Mouse (Mus musculus) heart, postnatal 0 days (tissue): ENCODE measurements around the gene Pard3. TPM values are rescaled to one million over a fixed set of nuclear protein-coding genes. Genes with fewer than 3 reads are reported as not detected.

Experiments used
- ATAC-seq: fragments of 200-750 bp; cut with Nextera tagmentation; 2 replicates; pipeline ENCODE4 v1.8.0; 2017; ENCODE audit warnings: low read depth, moderate number of reproducible peaks, moderate library complexity; ENCODE audit not compliant: insufficient read depth
- DNase-seq: peaks from one replicate; pipeline ENCODE4 v3.0.0-alpha.2; 2016; ENCODE audit warnings: low spot score
- H3K27ac ChIP-seq: fragments of 300-500 bp; sonication (generic); 2 replicates; pipeline ENCODE4 v1.5.1; 2014; ENCODE audit warnings: low read depth, mild to moderate bottlenecking
- H3K27me3 ChIP-seq: fragments of 300-500 bp; sonication (generic); 2 replicates; pipeline ENCODE4 v1.6.1; 2014; ENCODE audit warnings: low read length, mixed read lengths; ENCODE audit not compliant: control insufficient read depth, insufficient read depth
- H3K36me3 ChIP-seq: fragments of 300-500 bp; sonication (generic); replicated peaks from 2 replicates; pipeline ENCODE4 v1.6.1; 2014; ENCODE audit warnings: low read length, mixed read lengths; ENCODE audit not compliant: control insufficient read depth, insufficient read depth
- H3K4me1 ChIP-seq: fragments of 300-500 bp; sonication (generic); 2 replicates; pipeline ENCODE4 v1.6.1; 2014; ENCODE audit warnings: antibody characterized with exemption; ENCODE audit not compliant: control insufficient read depth, insufficient read depth
- H3K4me2 ChIP-seq: fragments of 300-500 bp; sonication (generic); 2 replicates; pipeline ENCODE4 v1.6.1; 2014; ENCODE audit warnings: low read depth, mild to moderate bottlenecking, low read length, moderate library complexity
- H3K4me3 ChIP-seq: fragments of 300-500 bp; sonication (generic); 2 replicates; pipeline ENCODE4 v1.5.1; 2014; ENCODE audit warnings: low read depth, low read length
- H3K9ac ChIP-seq: fragments of 300-500 bp; sonication (generic); replicated peaks from 2 replicates; pipeline ENCODE4 v1.6.1; 2014; ENCODE audit warnings: low read depth, low read length, mixed read lengths
- H3K9me3 ChIP-seq: fragments of 300-500 bp; sonication (generic); replicated peaks from 2 replicates; pipeline ENCODE4 v1.6.1; 2016; ENCODE audit warnings: low read length; ENCODE audit not compliant: control insufficient read depth
- CTCF ChIP-seq: IDR thresholded peaks from 2 replicates; pipeline ENCODE4 v1.5.1; 2016; ENCODE audit warnings: antibody characterized with exemption, control low read depth, low read depth
- EP300 ChIP-seq: IDR thresholded peaks from 2 replicates; pipeline ENCODE4 v1.6.1; 2016; ENCODE audit warnings: antibody characterized with exemption, low read depth
- whole genome bisulfite sequencing: fragments of 180-500 bp; shearing (Covaris S2); extraction: QIAGEN DNeasy Blood & Tissue Kit; methylation state at CpG from one replicate; pipeline ENCODE4 v1.1.7; 2014; 5-methylcytosine and 5-hydroxymethylcytosine counted together
- polyA plus RNA-seq: library from polyadenylated mRNA; unstranded; fragments of >200 nt; fragmentation: Nextera tagmentation; extraction: Ambion mirVana; gene quantifications from 2 replicates; pipeline ENCODE4 v1.2.1, GENCODE M21; 2015
- total RNA-seq: library from RNA; depleted of rRNA; stranded (reverse); fragments of >200 nt; gene quantifications from 2 replicates; pipeline ENCODE4 v1.2.3, GENCODE M21; 2014; ENCODE audit warnings: low replicate concordance

Gene Pard3
- total and polyA plus RNA-seq, 2 experiments from 2014 or later: 9.2 to 13.8 TPM

DNA sequence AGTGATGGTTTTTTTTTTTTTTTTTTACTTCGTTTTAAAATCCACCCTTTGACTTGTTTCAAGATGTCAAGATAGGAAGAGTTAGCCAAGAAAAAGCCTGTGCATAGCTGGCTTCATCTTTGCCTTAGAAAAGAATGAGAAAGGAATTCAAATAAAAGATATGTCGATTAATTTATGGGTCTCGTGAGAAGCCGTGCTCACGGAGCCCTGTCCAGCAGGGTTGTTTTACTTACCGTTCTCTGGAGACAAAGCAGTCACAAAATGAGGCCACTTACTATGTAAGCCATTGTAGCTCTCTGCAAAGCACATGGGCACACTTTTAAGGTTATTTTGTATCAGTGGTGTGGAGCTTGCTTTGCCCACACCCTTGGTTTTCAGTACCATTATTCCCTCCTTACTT, 128.1 kb downstream of the Pard3 start:
- Histone ChIP-seq H3K9me3 (no peaks in the 10 kb centered on the region), H3K36me3 (no peaks in the 10 kb centered on the region), H3K27me3 (no peaks in the 10 kb centered on the region), H3K4me3 (no peak overlapping the region), H3K4me2 (no peak overlapping the region), H3K27ac (no peak overlapping the region), H3K9ac (no peak overlapping the region), H3K4me1 (peaks cover 20% of the 10 kb centered on the region; the same call in 1 of the 2 replicates)
- 66% methylated on average over 6 of the region's 6 CpGs for WGBS
- TF ChIP-seq EP300 (no peak), CTCF (no peak)
- ATAC-seq: no peak
- no peak for DNase-seq

DNA sequence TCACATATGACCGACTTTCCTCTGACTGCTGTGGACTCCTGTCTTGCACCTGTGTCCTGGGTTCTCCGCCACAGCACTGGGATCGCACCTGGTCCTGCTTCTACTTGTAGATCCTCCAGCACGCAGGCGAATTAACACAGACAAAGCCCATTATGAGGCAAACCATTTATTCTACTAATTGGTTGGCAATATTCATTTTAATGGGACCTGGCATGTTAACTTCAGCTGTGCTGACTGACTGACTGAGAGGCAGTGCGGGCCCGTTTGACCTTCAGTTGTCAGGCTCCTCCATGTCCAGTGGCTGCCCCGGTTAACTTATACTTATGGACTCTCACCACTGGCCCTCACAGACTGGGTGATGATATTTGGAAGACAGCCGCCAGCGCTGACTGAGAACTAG, 128.6 kb downstream of the Pard3 start:
- peaks cover 20% of the 10 kb centered on the region; the same call in 1 of the 2 replicates for H3K4me1 ChIP-seq
- ATAC-seq: 0 out of 2 replicates have a peak, but pooled peaks have one; percentile 28

DNA sequence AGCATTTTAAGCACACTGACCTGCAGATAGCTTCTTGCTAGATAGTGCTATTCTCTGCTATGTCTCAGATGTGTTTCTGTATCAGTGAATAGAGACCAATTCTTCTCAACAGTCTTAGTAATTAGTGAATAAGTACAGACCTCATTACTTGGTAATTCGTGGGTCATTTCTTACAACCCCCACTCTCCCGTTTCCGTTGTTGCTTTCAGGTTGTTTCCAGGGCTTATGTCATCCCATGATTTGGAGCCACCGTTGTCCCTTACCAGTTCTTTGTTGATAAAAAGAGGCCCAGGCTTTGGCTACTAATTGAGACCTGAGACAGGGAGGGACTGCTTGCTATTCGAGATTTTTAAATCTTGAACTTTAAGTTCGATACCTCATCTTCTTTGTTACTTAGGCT, 129.7 kb downstream of the Pard3 start:
- Histone ChIP-seq H3K9me3 (no peaks in the 10 kb centered on the region), H3K4me3 (no peak overlapping the region), H3K27me3 (no peaks in the 10 kb centered on the region), H3K4me1 (peaks cover 20% of the 10 kb centered on the region; the same call in 1 of the 2 replicates), H3K4me2 (no peak overlapping the region), H3K9ac (no peak overlapping the region), H3K36me3 (no peaks in the 10 kb centered on the region), H3K27ac (no peak overlapping the region)
- ATAC-seq: no peak
- WGBS: 51% methylated on average over 6 of the region's 6 CpGs
- TF ChIP-seq CTCF (no peak), EP300 (no peak)
- no peak for DNase-seq

More for the DNA sequence above, 128.6 kb downstream of the Pard3 start:
- Histone ChIP-seq H3K27me3 (no peaks in the 10 kb centered on the region), H3K9me3 (no peaks in the 10 kb centered on the region), H3K9ac (no peak overlapping the region), H3K4me2 (no peak overlapping the region), H3K36me3 (no peaks in the 10 kb centered on the region), H3K27ac (no peak overlapping the region), H3K4me3 (no peak overlapping the region)
- TF ChIP-seq EP300 (no peak), CTCF (no peak)
- DNase-seq: no peak
- WGBS: 62% methylated on average over 10 of the region's 10 CpGs

DNA sequence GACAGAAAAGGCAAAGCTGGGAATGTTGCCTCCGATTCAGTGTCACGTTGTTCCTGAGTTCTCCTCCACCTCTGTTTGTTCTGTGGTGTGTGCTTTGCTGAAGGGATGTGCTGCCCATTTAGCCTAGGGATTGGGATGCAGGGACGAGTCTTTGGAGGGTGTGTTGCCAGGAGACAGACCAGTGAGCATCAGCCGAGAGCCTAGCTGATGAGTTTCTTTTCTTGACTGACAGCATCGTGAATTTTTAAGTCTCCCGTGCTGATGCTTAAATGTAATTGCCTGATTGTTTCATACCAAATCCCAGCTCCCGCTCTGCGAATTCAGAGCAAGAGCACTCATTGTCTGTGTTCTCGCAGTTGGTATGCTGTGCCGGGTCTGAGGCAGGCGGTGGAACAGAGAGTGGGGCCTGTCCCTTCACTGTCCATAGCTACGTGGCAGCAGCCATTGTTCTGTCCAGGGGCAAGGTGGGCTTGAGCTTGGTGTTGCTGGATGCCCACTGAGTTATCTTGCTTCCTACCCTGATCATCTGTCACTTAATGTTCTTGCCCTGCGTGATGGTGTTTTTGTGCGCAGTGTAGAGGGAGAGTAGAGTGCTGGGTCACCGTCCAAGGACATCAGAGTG, 131.2 kb downstream of the Pard3 start:
- Histone ChIP-seq H3K36me3 (no peaks in the 10 kb centered on the region), H3K4me2 (no peak overlapping the region), H3K4me1 (peaks cover 19% of the 10 kb centered on the region; the same call in 1 of the 2 replicates), H3K4me3 (no peak overlapping the region), H3K27me3 (no peaks in the 10 kb centered on the region), H3K9me3 (no peaks in the 10 kb centered on the region), H3K27ac (no peak overlapping the region), H3K9ac (no peak overlapping the region)
- no peak for DNase-seq
- no peak for TF ChIP-seq CTCF
- TF ChIP-seq EP300: no peak
- WGBS: 85% methylated on average over 15 of the region's 15 CpGs
- ATAC-seq: no peak

DNA sequence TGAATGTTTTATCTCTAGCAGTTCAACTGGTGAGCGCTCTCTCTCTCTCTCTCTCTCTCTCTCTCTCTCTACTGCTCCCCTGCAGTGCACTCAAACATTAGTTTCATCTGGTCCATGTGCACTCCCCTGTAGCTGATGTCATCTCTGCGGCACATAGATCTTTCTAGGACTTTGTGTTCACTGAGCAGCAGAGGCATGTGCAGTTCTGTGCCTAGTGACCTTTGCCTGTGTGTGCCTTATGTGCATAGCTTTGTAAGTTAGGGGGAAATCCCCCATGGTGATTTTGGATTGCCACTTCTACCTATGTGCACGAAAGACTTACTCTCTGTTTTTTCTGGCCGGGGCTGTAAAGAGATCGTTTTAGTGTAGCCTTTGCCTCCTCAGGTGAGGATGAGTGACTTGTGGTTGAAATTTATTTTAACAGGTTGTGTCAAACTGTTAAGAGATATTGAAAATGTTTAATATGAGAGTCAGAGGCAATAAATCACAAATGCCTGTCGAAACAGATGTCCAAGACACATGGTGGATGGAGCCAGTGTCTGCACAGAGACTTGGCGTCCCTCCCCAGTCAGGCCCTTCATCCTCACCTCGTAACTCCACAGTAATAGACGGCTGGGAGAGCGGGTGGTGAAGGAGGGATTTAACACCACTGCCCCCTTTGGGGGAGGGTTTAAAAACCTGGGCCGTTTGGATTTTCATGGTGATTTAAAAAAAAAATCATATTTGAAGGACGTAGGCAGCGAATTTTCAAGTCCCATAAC, 133.0 kb downstream of the Pard3 start:
- Histone ChIP-seq H3K27ac (no peak overlapping the region), H3K27me3 (no peaks in the 10 kb centered on the region), H3K9me3 (no peaks in the 10 kb centered on the region), H3K4me2 (no peak overlapping the region), H3K9ac (no peak overlapping the region), H3K36me3 (no peaks in the 10 kb centered on the region), H3K4me1 (peaks cover 17% of the 10 kb centered on the region; the same call in 1 of the 2 replicates), H3K4me3 (no peak overlapping the region)
- TF ChIP-seq CTCF: no peak
- TF ChIP-seq EP300: no peak
- WGBS: 72% methylated on average over 13 of the region's 13 CpGs
- DNase-seq (no peak), ATAC-seq (no peak)

DNA sequence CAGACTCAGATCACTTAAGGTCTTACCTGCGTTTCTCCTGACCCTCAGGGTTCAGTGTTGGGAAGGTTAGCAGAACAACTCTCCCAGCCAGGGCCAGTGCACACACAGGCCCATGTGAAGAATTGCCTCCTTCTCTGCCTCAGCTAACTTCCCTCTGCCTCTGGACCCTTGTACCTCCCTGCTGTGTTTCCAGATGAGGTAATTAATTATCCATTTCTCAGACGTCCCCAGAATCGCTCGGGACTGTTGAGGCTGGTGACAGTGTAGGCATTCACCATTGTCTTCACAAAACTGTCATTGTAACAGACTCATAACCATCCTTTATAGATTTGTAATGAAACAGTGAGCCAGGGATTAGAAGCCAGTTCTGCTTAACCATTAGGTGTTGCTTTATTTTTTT, 143.8 kb downstream of the Pard3 start:
- no peaks in the 10 kb centered on the region for H3K36me3 ChIP-seq
- no peak overlapping the region for H3K9ac ChIP-seq
- DNase-seq: no peak
- WGBS: 70% methylated on average over 4 of the region's 4 CpGs
- H3K4me3 ChIP-seq: no peak overlapping the region
- no peaks in the 10 kb centered on the region for H3K9me3 ChIP-seq
- no peak overlapping the region for H3K27ac ChIP-seq
- no peak for TF ChIP-seq CTCF
- TF ChIP-seq EP300: no peak
- H3K4me1 ChIP-seq: no peaks in the 10 kb centered on the region
- no peak for ATAC-seq
- H3K4me2 ChIP-seq: no peak overlapping the region
- H3K27me3 ChIP-seq: no peaks in the 10 kb centered on the region
